Mouse (Mus musculus) layer of hippocampus, postnatal 36 days (tissue): ENCODE results near the gene Cysltr1. TPM values are rescaled to one million over a fixed set of nuclear protein-coding genes. Genes with fewer than 3 reads are reported as not detected.

Source experiments
- DNase-seq, 2 experiments: peaks; one replicate each; pipeline ENCODE4 v3.0.0; 2022
- total RNA-seq, 2 experiments: library from RNA; stranded (reverse); gene quantifications; 2 replicates each; pipeline ENCODE4 v1.2.3; 2021

Cysltr1 gene
- 1 to 10 TPM in 1 of 2 experiments, under 1 TPM in 1; 0.65 to 1.4 TPM for total RNA-seq

DNA sequence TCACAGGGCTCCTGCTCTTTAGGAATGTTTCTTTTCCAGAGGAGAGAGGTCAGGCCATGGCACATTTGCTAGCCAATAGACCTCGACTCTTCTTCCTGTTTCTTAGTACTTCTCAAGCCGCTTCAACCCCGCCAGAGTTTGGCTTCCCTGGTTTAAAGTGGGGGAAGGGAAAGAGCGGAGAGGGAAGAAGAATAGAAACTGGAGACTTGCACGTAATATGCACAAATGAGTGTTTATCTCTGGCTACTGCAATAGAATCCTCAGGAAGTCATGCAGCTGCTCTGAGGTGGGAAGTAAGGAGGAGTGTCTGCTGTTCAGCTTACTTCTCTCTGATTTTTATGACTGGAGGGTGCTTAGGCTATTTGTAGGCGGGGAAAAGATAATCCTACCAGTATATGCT lies at the start of gene Cysltr1:
TSS of gene Cysltr1 (minus strand) at position 294 of the 400 bp plus-strand sequence.
- DNase-seq = no peak

DNA sequence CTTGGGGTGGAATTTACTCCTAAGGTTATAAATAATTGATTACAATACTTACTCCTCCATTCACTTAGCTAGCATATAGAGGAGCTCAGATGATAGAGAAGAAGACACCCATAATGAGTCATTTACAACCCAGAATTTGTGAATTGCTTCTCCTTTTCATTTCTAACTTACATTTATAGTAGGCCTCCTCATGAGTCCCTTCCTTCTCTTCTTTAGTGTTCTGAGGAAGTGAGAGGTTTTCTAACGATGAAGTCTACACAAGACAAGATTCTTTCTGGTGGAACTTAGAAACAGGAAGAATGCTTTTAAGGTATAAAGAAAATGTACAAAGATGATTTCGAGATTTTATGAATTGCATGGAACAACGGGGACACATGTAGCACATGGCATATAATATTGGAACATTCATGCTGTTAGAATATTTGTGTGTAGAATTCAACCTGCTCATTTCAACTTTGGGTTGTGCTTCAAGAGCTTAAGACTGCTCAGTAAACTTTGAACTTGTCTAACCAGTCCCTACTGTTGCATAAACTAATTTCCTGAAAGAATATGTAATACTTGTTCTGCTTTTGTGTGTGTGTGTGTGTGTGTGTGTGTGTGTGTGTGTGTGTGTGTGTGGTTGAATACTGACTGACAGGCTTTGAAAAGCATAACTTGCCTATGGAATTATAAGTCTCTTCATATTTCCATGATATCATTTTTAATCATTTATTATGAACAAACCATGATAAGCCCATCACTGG lies 31.5 kb upstream of the Cysltr1 start:
- no peak for DNase-seq

DNA sequence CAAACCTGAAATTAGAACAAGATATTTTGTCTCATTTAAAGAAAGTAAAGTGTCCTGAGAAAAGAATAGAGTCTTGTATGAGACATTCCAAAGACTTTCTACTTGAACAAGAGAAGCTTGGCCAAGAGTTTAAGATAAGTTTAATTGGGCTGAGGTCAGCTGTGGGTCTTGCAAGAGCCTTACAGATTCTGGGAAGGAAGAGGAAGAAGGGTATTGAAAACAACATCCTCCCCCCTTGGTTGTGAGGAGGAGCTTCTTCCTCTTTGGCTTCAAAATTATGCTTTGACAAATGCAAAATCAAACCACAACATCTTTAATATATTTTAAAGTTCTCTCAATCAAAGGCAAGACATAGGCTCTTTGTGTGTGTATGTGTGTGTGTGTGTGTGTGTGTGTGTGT lies 30.1 kb upstream of the Cysltr1 start:
- DNase-seq = no peak

DNA sequence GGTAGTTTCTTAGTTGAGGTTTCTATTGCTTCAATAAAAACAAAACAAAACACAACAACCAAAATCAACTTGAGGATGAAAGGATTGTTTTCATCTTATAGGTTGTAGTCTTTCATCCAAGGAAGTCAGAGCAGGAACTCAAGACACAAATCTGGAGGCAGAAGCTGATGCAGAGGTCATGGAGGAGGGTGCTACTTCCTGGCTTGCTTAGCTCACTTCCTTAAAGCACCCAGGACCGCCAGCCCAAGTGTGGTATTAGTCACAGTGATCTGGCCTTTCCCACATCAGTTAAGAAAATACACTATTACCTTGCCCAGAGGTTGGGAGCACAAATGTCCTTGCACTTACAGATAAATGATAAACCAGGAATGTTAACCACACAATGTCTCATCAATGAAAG lies 25.0 kb upstream of the Cysltr1 start:
- no peak for DNase-seq

DNA sequence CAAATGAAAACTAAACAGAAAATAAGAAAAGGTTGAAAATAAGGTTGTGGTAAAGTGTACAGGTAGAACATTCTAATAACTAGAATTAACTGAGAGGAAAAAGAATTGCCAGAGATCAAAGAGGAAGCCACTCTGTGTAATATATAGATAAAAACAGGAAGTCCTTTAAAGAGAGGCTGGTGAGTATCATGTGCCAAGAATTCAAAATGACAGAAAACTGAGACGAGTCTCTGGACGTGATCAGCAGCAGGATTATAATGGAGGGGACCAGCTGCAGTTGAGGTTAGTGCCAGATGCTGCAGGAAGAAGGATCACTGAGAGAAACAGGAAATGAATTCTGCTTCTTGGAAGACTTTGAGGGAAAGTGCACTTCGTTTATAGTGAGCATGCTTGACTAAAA lies 20.2 kb upstream of the Cysltr1 start:
- DNase-seq = no peak

DNA sequence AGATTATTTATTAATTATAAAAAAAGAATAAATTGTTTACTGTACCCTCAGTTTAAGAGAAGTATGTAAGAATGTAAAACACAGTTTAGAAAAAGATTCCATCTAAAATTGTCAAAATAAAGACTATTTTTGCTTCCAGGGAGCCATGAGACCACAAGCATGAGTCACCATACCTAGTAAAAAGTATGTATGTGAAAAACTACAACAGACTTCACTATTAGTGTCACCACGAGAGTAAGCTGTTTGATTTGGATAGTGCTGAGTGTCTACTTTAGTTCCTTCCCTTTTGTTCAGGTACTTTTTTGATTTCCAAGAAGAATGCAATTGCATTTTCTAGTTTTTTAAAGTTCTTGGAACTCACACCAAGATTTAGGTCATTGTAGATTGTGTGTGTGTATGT lies 19.0 kb upstream of the Cysltr1 start:
- DNase-seq = no peak

DNA sequence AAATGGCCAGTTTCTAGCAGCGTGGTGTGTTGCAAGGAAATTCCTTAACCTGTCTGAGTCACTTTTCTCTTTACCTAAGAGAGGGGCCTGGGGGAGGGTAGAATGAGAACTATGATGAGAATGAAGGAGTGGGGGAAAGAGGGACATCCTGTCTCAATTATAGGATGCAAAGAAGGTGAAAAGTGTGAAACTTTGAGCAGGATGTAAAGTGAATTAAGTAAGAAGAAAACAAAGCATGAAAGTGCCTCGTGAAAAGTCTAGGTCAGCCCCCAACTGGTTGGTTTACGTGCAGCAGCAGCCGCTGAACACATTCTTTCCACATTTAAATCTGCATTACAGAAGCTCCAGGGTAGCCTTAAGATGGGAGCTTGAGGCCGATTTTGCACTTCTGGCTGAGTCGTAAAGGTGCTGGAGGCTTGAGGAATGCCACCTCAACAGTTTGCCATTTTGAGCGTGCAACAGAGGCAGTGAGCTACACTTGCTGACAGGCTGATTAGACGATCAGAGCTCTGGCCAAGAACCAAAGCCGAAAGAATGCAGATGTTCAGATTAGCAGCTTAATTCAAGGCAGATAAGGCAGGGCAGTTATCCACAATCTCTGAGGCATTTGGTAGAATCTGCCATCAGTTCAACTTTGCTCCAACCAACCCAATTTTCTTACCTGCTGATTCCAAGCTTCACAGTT lies 763 bp downstream of the Cysltr1 start:
- DNase-seq = no peak

DNA sequence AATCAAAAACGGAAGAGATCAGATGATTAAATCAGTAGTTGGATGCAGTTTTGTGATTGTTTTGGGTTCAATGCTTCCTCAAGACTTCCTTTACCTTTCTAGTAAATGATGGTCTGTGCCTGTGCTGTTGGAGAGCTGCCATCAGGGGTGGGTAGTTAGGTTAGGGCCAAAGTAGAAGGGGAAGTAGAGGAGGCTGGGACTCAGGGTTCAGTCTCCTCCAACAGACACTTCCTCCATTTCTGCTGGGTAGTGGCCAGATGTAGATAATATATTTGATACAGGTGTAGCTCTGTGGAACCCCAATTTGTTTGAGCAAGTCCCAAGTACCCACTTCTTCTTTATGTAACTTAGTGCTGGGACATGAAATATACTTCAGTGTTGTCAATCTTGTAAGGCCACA lies 7.6 kb downstream of the Cysltr1 start:
- DNase-seq = no peak

DNA sequence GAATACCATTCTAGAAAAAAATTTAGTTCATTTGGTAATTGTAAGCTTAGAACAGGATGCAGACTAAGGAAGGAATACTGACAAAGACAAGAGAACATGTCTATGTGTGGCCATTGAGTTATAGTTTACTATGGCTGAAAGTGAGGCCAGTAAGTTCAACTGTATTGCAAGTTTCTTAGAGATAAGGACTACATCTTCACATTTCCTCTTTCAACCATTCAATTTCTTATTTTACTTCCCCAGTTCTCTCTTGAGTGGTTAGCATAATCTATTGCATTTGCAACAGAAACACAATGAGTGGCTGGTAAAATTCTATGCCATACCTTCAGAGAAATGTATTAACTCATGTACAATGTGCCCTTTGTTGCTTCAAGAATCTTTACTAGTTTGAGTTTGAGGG lies 9.6 kb downstream of the Cysltr1 start:
- DNase-seq = no peak

DNA sequence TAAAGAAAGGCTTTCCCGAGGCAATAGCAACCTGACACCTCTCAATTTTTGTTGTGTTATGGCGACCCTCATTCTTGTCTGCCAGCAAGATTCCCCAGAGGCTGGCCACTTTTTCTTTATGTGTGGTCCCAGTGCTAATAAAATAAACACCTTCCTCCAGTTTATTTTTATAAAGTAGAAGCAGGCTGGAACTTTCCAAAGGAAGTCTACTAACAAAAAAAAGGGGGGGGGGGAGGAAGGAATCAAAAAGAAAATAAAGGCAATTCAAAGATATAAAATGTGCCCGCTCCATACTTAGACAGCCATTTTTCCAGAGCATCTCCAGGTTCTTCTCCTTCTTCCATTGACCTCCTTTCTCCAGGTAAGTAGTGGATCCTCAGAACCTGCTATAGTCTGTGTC lies 20.6 kb downstream of the Cysltr1 start, which contains the start of gene Gm5127:
TSS of gene Gm5127 (plus strand) at position 301 of the 400 bp plus-strand sequence.
- DNase-seq = no peak

DNA sequence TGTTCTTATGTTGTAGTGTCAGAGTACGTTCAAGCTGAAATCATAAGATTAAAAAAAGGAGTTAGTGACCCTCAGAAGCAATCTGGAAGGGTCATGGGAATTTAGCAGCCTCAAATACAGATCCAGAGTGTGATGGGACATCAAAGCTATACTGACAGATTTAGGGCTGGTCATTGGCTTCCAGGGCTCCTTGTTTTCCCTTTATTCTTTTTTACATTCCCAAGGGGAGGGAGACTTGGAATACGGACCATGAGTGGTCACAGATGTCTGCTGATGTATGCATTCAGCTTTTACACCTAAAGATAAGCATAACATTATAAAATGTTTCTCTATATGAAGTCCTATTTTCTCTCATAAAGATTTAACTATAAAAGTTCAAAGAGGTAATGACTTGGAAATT lies 21.3 kb downstream of the Cysltr1 start:
- no peak for DNase-seq

DNA sequence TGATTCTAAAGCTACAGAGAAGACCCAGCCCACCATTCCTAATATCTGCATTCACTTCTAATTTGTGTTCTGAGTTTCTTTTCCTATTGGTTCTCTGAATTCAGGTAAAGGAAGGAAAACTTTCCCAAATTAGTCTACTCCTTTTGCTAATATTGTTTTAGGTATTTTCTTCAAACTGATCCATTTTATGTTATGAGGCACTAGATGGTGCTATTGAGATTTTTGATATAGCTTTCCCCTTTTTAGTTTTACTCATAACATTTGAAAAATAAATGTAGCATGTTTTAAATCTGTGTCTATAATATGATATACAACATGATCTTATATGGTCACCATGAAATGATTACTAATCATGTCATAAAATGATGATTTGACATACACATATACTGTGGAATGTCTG lies 23.1 kb downstream of the Cysltr1 start:
- DNase-seq = no peak

DNA sequence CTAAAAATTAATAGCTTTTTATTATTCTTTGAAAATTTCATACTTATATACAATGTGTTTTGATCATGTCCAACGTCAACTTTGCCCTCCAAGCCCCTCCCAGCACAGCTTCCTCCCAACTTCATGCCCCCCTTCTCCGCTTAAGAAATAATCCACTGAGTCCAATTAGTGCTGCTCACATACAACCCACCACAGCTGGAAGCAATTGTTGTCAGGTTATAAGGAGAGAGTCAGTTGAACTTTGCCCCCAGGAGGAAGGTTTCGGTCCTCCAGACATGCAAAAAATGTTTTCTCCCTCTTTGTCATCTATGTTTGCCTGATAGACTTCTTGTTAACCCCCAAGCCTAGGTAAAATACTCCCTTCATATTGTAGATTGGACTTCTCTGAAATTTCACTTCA lies 24.5 kb downstream of the Cysltr1 start:
- no peak for DNase-seq

DNA sequence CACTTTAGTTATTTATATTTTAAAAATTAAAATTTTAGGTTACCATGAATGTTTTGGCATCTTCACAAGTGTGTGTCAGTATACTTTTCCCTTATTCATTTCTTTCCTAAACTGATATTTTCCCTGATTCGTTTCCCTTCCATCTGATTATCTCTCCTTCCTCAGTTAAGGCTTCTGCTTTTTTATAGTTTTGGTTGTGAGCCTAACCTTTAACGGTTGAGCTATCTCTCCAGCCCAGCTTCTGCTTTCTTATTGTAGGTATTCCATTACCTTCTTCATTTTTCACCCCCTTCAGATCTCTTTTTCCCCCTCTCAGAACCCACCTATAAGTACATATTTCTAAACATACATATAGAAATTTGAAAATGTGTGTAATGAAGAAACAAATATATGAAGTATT lies 48.0 kb downstream of the Cysltr1 start:
- DNase-seq = no peak

DNA sequence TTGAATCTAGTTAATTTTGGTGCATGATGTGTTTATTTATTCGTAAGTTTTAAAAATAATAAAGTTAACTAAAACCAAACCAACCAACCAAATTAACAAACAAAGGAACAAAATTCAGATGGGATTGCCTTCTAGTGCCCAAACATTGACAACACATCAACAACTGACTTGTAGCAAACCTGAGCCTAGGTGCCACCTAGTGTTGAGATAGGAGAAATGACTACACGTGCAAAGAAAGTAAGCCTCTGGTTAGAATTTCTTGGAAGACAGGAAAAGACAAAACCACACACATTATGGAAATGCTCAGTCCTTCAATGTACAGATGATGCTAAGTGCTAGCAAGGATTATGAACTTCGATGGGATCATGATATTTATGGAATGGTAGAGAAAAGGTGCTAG lies 67.1 kb downstream of the Cysltr1 start:
- no peak for DNase-seq

Other genes starting within 250 kb of the Cysltr1 start
- not detected for gene Fndc3c1, start 118.3 kb downstream of the Cysltr1 start, total RNA-seq
- gene Gm5127, start 20.5 kb downstream of the Cysltr1 start, total RNA-seq = under 1 TPM; 0.25 to 0.28 TPM
- gene Rtl3, start 237.0 kb upstream of the Cysltr1 start, total RNA-seq = 1 to 10 TPM; 3.2 to 3.9 TPM